Mouse (Mus musculus): Measurements from ENCODE around the gene Dennd6a. TPM values are rescaled to one million over a fixed set of nuclear protein-coding genes. Genes with fewer than 3 reads are reported as not detected.

The Dennd6a gene
- total RNA-seq, 2 experiments from 2014 or later: 31.8 to 36.1 TPM

Small RNA genes lying within 50 kb of the gene (microRNA-seq; reads per million reads assigned to microRNA genes)
- gene Mir7672: 1.8 reads per million

Other genes starting within 250 kb of the Dennd6a start
- gene Slmap, start 38.9 kb upstream of the Dennd6a start, total RNA-seq (2021): 100 to 1,000 TPM in 1 of 2 experiments, 10 to 100 TPM in 1; 96.7 to 114 TPM
- gene Arf4, start 64.2 kb downstream of the Dennd6a start, total RNA-seq (2021): 100 to 1,000 TPM; 168 to 191 TPM
- gene Pde12, start 96.0 kb downstream of the Dennd6a start, total RNA-seq (2021): 1 to 10 TPM; 7.5 to 8.5 TPM
- gene Dnah12, start 119.4 kb downstream of the Dennd6a start, total RNA-seq (2021): under 1 TPM in 1 of 2 experiments, not detected in 1; 0.03 TPM